Mouse (Mus musculus) frontal cortex, adult 2 months (tissue): Measurements from ENCODE around the gene Cbwd1. TPM values are rescaled to one million over a fixed set of nuclear protein-coding genes. Genes with fewer than 3 reads are reported as not detected.
"Not testable (repeated sequence)": the region's sequence is repeated elsewhere in the genome, so short reads cannot be mapped to it uniquely, and the experiment has no call there.

Experiments used
- DNase-seq, 2 experiments: peaks; one replicate each; pipeline ENCODE4 v3.0.0; 2022; ENCODE audit warnings: low spot score in 1 of 2; ENCODE audit errors: extremely low spot score in 1 of 2
- polyA plus RNA-seq: library from polyadenylated mRNA; depleted of rRNA; stranded (reverse); fragments of >200 nt; gene quantifications from 2 replicates; pipeline ENCODE4 v1.2.3, GENCODE M21; 2012; rRNA removed

Gene Cbwd1
- polyA plus RNA-seq, 1 experiment, result 15.9 TPM

DNA sequence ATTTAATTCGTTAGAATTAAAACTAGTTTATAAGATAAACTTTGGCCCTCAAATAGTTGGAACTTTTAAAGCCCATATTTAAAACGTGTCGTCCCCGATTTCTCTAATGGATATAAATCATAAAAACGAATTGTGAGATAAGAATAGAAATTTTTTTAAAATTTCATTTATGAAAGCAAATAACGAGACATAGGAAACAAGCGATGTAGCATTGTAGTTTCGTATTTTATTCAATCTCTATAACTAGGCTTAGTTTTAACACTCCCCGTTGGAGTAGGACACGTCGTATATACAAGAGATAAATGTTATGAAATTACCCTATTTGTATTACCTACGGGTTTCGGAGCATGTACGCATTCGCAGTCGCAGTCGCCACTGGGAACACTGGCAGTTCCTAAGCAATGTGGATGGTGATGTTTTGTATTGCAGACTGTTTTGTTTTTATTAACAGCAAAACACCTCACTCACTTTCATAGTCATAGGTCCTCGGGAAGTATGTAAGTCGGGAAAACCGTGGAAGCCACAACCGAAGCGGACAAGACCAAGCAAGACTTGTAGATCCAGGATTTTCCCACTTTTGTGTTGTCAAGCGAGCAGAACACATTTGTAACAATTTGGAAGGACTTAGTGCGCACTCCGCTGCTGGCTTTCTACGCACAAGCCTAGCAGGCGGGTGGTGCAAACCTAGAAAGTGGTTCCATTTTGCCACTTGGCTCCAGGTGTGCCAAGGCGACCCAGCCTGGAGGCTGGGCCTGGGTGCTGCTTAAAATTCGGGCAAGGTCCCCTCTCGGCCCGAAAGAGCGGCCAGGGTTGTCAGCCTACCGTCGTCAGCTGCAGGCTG lies 62.5 kb downstream of the Cbwd1 start:
- no peak for DNase-seq

DNA sequence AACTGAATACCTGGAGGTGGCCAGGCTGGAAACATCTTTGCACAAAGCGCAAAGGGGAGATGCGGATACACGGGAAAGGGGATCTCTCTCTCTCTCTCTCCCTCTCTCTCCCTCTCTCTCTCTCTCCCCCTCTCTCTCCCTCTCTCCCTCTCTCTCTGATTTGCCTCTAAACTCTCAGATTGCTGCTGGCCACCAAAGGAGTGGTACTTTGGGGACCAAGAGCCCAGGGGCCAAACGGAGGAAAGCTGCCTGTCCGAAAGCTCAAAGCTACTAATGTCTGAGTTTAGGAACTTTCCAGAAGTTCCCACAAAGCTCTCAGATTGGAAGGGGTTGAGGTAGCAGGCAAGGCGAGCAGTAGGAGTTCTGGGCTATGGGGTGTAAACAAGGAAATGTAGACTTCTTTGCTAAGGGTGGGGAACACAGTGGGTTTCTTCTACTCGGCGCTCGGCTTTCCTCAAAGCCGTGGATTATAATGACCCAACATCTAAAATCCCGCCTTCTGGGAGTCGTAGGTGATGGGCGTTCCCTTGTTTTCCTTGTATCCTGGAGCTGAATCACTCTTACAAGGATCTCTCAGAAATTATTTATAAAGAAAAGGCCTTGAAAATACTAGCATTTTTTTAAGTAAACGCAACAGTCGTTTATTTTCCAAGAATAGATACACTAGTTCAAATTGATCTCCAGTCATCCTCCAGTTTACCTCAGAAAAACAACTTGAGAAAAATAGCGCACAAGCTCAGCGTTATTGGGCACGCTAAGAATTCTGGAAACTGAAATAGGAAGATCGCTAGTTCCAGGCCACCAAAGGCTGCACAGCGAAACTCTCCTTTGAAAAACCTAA lies 63.3 kb downstream of the Cbwd1 start:
- DNase-seq, result no peak

DNA sequence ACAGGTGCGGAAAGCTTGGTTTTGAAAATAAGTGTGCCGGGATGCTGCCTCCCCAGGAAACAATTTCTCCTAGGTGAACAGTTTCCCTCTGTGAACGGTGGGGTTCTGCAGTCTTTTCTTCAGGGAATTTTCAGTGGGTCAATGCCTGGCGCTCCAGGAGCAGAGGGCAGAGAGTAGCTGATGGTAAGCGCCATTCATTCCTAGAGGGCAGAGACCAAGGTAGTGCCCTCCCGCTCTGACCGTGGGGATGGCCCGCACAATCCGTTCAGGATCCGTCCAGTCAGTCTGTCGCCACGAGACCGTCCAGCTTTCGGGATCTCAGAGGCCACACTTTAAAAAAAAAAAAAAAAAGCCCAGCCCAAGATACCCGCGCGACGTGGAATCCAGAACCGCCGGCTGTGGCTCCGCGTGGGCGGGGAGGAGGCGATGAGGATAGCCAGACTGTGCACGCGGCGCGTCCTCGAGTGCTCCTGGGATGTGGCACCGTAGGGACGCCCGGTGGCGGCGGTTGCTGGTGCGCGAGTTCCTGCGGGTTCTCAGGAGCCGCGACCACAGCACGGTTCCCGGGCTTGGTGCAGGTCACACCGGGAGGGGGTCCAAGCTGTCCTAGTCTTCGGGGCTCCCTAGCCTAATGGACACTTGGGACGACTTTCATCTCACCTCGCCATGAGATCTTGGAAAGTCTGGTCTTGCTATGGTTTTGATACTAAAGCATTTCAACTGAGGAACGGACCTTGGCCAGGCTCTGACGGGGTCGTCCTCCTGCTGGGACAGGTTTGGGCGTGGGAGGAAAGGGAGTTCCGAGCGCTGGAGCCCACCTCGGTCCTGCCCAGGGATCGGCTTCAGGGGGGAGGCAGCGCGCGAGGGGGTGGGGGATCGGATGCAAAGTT lies 64.2 kb downstream of the Cbwd1 start:
- no peak for DNase-seq

DNA sequence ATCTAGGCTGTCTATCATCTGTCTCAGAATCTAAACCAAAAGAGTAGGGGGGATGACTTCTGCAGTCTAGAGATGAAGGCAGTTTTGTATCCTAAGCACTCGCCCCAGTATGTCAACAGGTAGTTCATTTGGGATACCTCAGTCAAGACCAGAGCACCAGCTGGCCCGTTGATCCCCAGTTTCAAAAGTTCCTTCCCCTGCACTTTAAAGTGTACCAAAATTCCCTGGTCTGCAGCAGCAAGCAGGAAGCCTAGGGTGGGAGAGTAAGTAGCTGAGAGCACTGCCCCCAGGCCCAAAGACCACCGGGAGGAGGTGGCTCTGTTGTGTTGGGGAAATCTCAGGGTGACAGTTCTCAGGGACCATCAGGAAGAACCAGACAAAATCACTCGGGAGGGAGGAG lies 64.9 kb downstream of the Cbwd1 start:
- DNase-seq, result no peak

DNA sequence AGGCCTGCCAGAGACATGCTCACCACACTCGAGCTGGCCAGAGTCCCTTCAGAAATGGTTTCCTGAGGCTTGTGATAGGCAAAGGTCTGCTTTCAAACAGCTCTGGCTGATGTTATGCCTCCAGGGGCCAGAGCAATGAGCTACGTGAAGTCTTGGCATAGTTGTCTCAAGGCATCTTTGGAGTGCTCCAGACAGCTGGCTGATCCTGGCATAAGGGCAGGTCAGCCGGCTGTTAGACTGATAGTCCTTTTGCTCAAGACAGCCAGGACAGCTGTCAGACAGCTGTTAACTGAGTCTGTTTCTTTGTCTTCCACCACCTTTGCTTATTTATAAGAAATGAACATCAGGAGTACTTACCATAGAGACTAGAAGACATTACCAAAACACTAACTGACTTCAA lies 74.5 kb downstream of the Cbwd1 start:
- DNase-seq, result no peak

DNA sequence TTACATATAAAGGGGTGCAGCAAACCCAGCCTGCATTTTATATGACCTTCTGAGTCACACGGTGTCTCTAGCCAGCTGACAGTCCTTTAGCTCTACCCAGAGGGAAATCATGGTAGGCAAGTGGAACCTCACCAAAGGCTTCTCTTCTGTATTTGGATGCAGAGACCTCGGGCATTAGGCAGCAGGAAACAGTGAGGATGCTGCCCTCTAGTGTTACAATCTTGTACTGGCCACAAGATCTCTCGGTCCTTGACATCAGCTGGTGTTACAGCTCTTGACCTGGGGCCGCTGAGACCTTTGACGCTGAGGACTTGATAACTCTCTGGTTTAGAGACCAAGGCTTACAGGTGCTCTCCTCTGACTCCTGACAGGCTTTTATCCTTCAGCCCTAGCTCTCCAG lies 75.9 kb downstream of the Cbwd1 start:
- peak; percentile 20 to 80 for DNase-seq

DNA sequence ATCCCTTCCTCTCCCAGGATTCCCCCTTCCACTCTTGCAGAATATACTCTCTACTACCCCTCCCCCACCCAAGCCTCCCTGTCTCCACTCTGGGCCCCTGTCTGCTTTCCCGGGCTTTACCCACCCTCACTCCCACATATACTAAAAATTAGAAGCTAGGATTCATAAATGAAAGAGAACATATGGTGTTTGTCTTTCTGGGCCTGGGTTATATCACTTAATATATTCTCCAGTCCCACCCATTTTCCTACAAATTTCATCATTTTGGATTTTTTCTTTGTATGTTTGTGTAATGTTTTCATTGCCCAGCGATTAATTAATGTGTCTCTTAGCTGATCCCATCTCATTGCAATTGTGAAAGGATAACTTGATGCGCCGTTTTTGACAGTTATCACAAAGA lies 80.2 kb downstream of the Cbwd1 start:
- DNase-seq, result no peak

DNA sequence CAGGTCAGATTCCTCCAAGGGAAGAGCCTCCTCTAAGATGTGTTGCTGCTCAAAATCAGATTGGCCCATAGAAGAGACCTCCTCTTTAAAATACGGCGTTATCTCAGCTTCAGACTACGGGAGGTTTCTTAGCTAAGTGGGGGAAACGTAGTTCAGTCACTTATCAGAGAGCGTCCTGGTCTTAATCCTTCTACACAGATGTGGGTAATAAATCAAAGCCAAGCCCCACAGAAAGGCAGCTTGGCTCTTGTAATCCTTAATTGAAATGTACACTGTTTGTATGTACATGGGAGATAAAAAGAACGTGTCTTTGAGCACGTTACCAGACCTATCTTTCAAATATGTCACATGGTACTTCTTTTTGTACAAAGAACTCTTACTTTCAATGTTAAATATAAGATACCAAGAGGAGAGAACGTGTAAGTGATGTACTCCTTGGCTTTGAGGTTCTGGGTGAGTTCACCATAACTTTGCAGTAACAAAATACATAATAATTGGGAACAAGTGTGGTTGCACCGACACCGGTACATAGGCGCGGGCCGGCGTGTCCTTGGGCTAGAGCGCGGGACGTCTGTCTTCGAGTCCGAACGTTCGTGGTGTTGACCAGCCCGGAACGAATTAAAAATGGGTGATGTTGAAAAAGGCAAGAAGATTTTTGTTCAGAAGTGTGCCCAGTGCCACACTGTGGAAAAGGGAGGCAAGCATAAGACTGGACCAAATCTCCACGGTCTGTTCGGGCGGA lies 86.1 kb downstream of the Cbwd1 start, which contains the start of gene Gm10053:
TSS of gene Gm10053 (plus strand) at position 558 of the 742 bp plus-strand sequence.
- DNase-seq, result not testable (repeated sequence)

DNA sequence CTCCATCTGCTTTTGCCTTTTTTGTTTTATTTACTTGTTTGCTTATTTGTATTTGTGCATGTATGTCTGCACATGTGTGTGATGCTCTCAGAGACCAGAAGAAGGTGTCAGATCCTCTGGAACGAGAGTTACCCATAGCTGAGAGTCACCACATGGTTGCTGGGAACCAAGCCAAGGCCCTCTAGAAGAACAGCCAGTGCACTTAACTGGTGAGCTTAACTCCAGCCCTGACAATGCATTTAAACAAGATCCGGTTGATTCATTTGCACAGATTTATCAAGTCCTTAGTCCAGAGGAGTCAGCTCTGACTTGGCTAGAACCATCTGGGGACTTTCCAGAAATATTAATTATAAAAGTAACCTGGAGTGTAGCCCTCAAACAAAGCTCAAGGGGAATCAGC lies 87.5 kb downstream of the Cbwd1 start:
- DNase-seq, result no peak

DNA sequence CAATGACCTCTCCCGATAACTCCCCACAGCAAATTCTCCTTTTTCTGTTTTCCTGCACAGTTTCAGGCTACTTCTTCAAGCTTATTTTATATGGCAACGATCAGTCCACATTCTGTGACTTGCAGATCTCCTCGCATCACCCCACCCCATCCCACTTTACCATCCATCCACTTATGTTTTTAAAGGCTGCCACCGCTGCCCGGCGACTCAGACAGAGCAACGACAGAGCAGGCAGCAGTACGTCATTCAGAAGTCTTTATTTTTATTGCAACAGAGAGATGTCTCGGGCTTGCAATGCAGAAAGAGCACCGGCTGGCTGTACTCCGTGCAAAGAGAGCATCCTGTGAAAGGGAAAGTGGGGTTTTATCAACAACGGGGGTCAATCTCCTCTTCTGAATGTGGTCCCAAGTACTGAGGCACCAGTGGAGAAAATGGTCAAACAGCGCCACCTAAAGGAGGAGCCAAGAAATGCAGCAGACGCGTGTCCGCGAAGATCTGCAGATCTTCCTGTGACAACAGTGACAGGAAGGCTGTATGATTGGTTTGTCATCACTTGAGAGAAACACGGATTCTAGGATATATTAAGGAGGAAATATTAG lies 90.3 kb downstream of the Cbwd1 start:
- DNase-seq, result peak; percentile 23 to 89

Other genes starting within 250 kb of the Cbwd1 start
- gene Pgm5, start 99.8 kb downstream of the Cbwd1 start, polyA plus RNA-seq, result 2.5 and 3.4 TPM in 2 replicates
- 104 and 113 TPM in 2 replicates for gene Gm10053, start 85.9 kb downstream of the Cbwd1 start, polyA plus RNA-seq
- not detected in 2 replicates for gene Foxd4, start 60.4 kb downstream of the Cbwd1 start, polyA plus RNA-seq
- gene Dock8, start 37.9 kb upstream of the Cbwd1 start, polyA plus RNA-seq, result 1.4 and 2.1 TPM in 2 replicates